In the genomic region with DNA sequence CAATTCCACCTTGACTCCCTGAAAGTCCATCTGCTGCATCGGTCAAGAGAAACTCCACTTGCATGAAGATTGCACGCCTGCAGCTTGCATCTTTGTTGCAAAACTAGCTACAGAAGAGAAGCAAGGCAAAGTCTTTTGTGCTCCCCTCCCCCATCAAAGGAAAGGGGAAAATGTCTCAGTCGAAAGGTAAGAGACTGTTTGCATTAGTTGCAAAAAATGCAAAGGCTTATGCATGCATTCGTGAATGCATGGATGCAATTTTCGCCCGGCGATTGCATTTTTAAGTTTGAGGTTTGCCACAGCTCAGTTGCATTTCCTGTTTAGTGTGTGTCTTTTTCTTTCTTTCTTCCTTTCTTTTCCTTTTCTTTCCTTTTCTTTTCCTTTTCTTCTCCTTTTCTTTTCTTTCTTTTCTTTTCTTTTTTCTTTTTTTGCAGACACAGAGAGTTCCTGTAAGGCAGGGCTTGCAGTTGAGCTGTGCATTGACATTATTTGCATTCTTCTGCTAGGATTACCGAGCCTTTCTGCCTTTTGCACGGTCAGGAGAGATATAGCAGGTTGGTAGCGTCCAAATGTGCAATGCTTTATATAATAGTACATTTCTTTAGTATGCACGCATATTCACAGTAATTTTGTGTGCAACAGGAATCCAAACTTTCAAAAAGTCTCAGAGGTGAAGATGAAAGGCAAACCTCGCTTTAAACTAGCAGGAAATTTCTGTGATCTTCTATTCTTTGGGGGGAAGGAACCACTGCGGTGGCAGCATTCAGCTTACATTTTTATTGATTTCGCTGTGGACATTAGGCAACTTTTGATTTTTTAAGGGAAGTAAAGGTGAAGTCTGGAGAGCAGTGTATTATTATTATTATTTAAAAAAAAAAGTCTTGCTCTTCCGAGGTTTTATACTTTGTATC, we compare ENCODE assay signal across 8 mouse cellular contexts. TPM values are rescaled to one million over a fixed set of nuclear protein-coding genes. Genes with fewer than 3 reads are reported as not detected.
DNase-seq lines count a peak whose midpoint lies in the region; ATAC-seq and TF ChIP-seq lines count a peak whose summit lies in the region.

No protein-coding gene starts in this region.

- peak overlapping the region; percentile 22; the same call in 1 of the 2 replicates for H3K27ac ChIP-seq in heart, postnatal 0 days (ENCODE audit: low read depth)
- 0 out of 2 replicates have a peak overlapping the region, but pooled peaks have one; percentile 17 for H3K27ac ChIP-seq in hindbrain, embryonic 11.5 days (ENCODE audit: low read depth, low read length)
- H3K27ac ChIP-seq in midbrain, embryonic 10.5 days (replicated peaks) = peak overlapping the region; percentile 90

- H3K4me2 ChIP-seq in heart, postnatal 0 days (ENCODE audit: low read depth, low read length) = peak overlapping the region; percentile 66
- H3K4me2 ChIP-seq in hindbrain, embryonic 11.5 days (replicated peaks; ENCODE audit: low read depth, low read length) = peak overlapping the region; percentile 50

- peak overlapping the region; percentile 57 for H3K9ac ChIP-seq in heart, postnatal 0 days (replicated peaks; ENCODE audit: low read depth, low read length)
- H3K9ac ChIP-seq in hindbrain, embryonic 11.5 days (ENCODE audit: low read depth, low read length) = peak overlapping the region; percentile 73

- H3K4me3 ChIP-seq in heart, postnatal 0 days (ENCODE audit: low read depth, low read length) = peak overlapping the region; percentile 57
- H3K4me3 ChIP-seq in hindbrain, embryonic 11.5 days (ENCODE audit: low read depth, low read length) = peak overlapping the region; percentile 59
- H3K4me3 ChIP-seq in midbrain, embryonic 10.5 days = peak overlapping the region; percentile 70

- peaks cover 25% of the 10 kb centered on the region; the same call in 1 of the 2 replicates for H3K4me1 ChIP-seq in heart, postnatal 0 days (ENCODE audit: control insufficient read depth, insufficient read depth)
- peaks cover 2% of the 10 kb centered on the region; the same call in 1 of the 2 replicates for H3K4me1 ChIP-seq in hindbrain, embryonic 11.5 days (replicated peaks; ENCODE audit: control insufficient read depth, insufficient read depth, low read length)
- H3K4me1 ChIP-seq in midbrain, embryonic 10.5 days = peaks cover 47% of the 10 kb centered on the region

- ATAC-seq in heart, postnatal 0 days (ENCODE audit: insufficient read depth, low read depth) = peak; percentile 13; the same call in 1 of the 2 replicates
- peak; percentile 11 for ATAC-seq in activated CD4-positive, CD25-positive, alpha-beta regulatory T cell, adult 4 months
- peak; percentile 47; the same call in 1 of the 2 replicates for ATAC-seq in hindbrain, embryonic 11.5 days (ENCODE audit: low FRiP score)

- intact Hi-C loops in left cerebral cortex, postnatal 36 days (cut with DNase I) = no loop called here

- H3K27me3 ChIP-seq in heart, postnatal 0 days (ENCODE audit: control insufficient read depth, insufficient read depth, low read length) = no peaks in the 10 kb centered on the region
- H3K27me3 ChIP-seq in hindbrain, embryonic 11.5 days (ENCODE audit: control insufficient read depth, insufficient read depth, low read length) = no peaks in the 10 kb centered on the region
- H3K27me3 ChIP-seq in midbrain, embryonic 10.5 days (ENCODE audit: low read depth, poor library complexity, severe bottlenecking) = peaks cover 26% of the 10 kb centered on the region

- DNase-seq in heart, postnatal 0 days (ENCODE audit: low spot score) = no peak
- DNase-seq in heart, postnatal 4 days = no peak
- peak; percentile 12 for DNase-seq in hindbrain, embryonic 11.5 days (ENCODE audit: low spot score)
- DNase-seq in midbrain, embryonic 10.5 days (ENCODE audit: low spot score) = no peak
- DNase-seq in left cerebral cortex, postnatal 36 days (ENCODE audit: low spot score in 2 of 2) = no peak
- DNase-seq in spleen, postnatal 36 days (ENCODE audit: low spot score in 2 of 2) = no peak
- no peak for DNase-seq in layer of hippocampus, adult 18-20 months (ENCODE audit: low spot score in 2 of 2)

- no peaks in the 10 kb centered on the region for H3K36me3 ChIP-seq in heart, postnatal 0 days (replicated peaks; ENCODE audit: control insufficient read depth, insufficient read depth, low read length)
- no peaks in the 10 kb centered on the region for H3K36me3 ChIP-seq in hindbrain, embryonic 11.5 days (ENCODE audit: control insufficient read depth, insufficient read depth, low read length)
- H3K36me3 ChIP-seq in midbrain, embryonic 10.5 days = peaks cover 11% of the 10 kb centered on the region; the same call in 1 of the 2 replicates

- no peaks in the 10 kb centered on the region for H3K9me3 ChIP-seq in heart, postnatal 0 days (replicated peaks; ENCODE audit: control insufficient read depth, low read length)
- H3K9me3 ChIP-seq in hindbrain, embryonic 11.5 days (ENCODE audit: control insufficient read depth, low read length) = no peaks in the 10 kb centered on the region
- H3K9me3 ChIP-seq in midbrain, embryonic 10.5 days (replicated peaks) = no peaks in the 10 kb centered on the region

- no peak for TF ChIP-seq CTCF in heart, postnatal 0 days (IDR thresholded peaks at IDR 0.05; ENCODE audit: low read depth)

- 9% methylated on average over 15 of the region's 15 CpGs for WGBS in heart, postnatal 0 days
- 12% methylated on average over 15 of the region's 15 CpGs for WGBS in hindbrain, embryonic 11.5 days
- WGBS in midbrain, embryonic 10.5 days = 12% methylated on average over 15 of the region's 15 CpGs

- TF ChIP-seq EP300 in heart, postnatal 0 days (IDR thresholded peaks at IDR 0.05; ENCODE audit: low read depth) = no peak

RNA-seq across cellular contexts. Expression of gene Map2k6, which starts 0.6 kb away (rescaled TPM):
- total RNA-seq in heart, postnatal 0 days (2014; rRNA removed; ENCODE audit: low replicate concordance) = 11.3 and 17.4 TPM in 2 replicates
- 9.3 and 12.1 TPM in 2 replicates for polyA plus RNA-seq in heart, postnatal 0 days (2015; fragmentation: Nextera tagmentation; extraction: Ambion mirVana)
- 10 to 100 TPM; 11.8 to 15.0 TPM for total RNA-seq in heart, postnatal 4 days (2021)
- 1 to 10 TPM; 5.7 to 7.7 TPM for polyA plus RNA-seq in activated CD4-positive, CD25-positive, alpha-beta regulatory T cell, adult 4 months (2017; shearing (Covaris generic))
- 34.7 and 37.6 TPM in 2 replicates for polyA plus RNA-seq in hindbrain, embryonic 11.5 days (2014; fragmentation: Nextera tagmentation; extraction: Ambion mirVana)
- polyA plus RNA-seq in midbrain, embryonic 10.5 days (2016; fragmentation: Nextera tagmentation; extraction: Ambion mirVana) = 31.4 and 35.8 TPM in 2 replicates
- total RNA-seq in left cerebral cortex, postnatal 36 days (2021) = 10 to 100 TPM; 24.7 to 31.1 TPM
- 10 to 100 TPM; 30.8 to 31.4 TPM for total RNA-seq in layer of hippocampus, adult 18-20 months (2021)

Comparison
In these comparisons a context has a peak if more than half of its experiments do, and no peak if none do; other contexts are left out.
1. H3K27ac ChIP-seq: peak in every context shown above with its lines; median percentile 90 in midbrain, embryonic 10.5 days; 22 in heart, postnatal 0 days; 17 in hindbrain, embryonic 11.5 days.